19 mouse cellular contexts compared by ENCODE assay signal in genomic region chr3:96847661-96848060, GRCm38 (mm10). TPM values are rescaled to one million over a fixed set of nuclear protein-coding genes. Genes with fewer than 3 reads are reported as not detected.
DNase-seq lines count a peak whose midpoint lies in the region; ATAC-seq and TF ChIP-seq lines count a peak whose summit lies in the region.
"Had no signal": no experiment of that assay in that cellular context is flagged by ENCODE, and none has a peak within 500 bp of the region (broad histone marks: within the 10 kb centered on the region; RNA-seq: fewer than 3 reads in every experiment).

No protein-coding gene starts in this region.

- peak overlapping the region; percentile 24; the same call in 1 of the 2 replicates for H3K27ac ChIP-seq in thymus, adult 2 months (ENCODE audit: control insufficient read depth, insufficient read depth, low read length)
- no peak overlapping the region for H3K27ac ChIP-seq in hindbrain, embryonic 11.5 days (ENCODE audit: low read depth, low read length)
- no peak overlapping the region for H3K27ac ChIP-seq in intestine, embryonic 15.5 days
- H3K27ac ChIP-seq: embryonic facial prominence, embryonic 10.5 days; hindbrain, embryonic 10.5 days; liver, embryonic 12.5 days had no signal

- DNase-seq in urinary bladder, adult 2 months (ENCODE audit: low spot score): peak; percentile 14
- no peak for DNase-seq in urinary bladder, postnatal 36 days (ENCODE audit: low spot score in 2 of 2)
- DNase-seq in induced T-regulatory cell, adult 2 months (ENCODE audit: low read depth): peak; percentile 64
- DNase-seq in thymus, adult 2 months: peak; percentile 45
- no peak for DNase-seq in hindbrain, embryonic 11.5 days (ENCODE audit: low spot score)
- DNase-seq: cerebellum, postnatal 25 days; gastrocnemius, postnatal 25 days; left cerebral cortex, postnatal 4 days had no signal

- WGBS in thymus, adult 2 months: 2% methylated on average over 6 of the region's 6 CpGs
- WGBS in hindbrain, embryonic 11.5 days: 39% methylated on average over 6 of the region's 6 CpGs
- 20% methylated on average over 6 of the region's 6 CpGs for WGBS in intestine, embryonic 15.5 days

- H3K36me3 ChIP-seq in thymus, adult 2 months (ENCODE audit: control insufficient read depth, insufficient read depth, low read length): no peaks in the 10 kb centered on the region
- H3K36me3 ChIP-seq in hindbrain, embryonic 11.5 days (ENCODE audit: control insufficient read depth, insufficient read depth, low read length): no peaks in the 10 kb centered on the region
- H3K36me3 ChIP-seq in intestine, embryonic 15.5 days: no peaks in the 10 kb centered on the region
- H3K36me3 ChIP-seq: embryonic facial prominence, embryonic 10.5 days; heart, embryonic 12.5 days; hindbrain, embryonic 10.5 days; liver, embryonic 12.5 days had no signal

- ATAC-seq in hindbrain, embryonic 11.5 days (ENCODE audit: low FRiP score): no peak
- ATAC-seq in monocyte, adult 5-6 weeks (replicated peaks; ENCODE audit: insufficient number of reproducible peaks, low FRiP score, low TSS enrichment, poor library complexity, severe bottlenecking): no peak
- ATAC-seq in intestine, embryonic 15.5 days: no peak
- ATAC-seq: intestine, postnatal 0 days; liver, embryonic 12.5 days had no signal

- H3K27me3 ChIP-seq in thymus, adult 2 months (ENCODE audit: control insufficient read depth, insufficient read depth, low read length): no peaks in the 10 kb centered on the region
- H3K27me3 ChIP-seq in hindbrain, embryonic 11.5 days (ENCODE audit: control insufficient read depth, insufficient read depth, low read length): no peaks in the 10 kb centered on the region
- no peaks in the 10 kb centered on the region for H3K27me3 ChIP-seq in intestine, embryonic 15.5 days (replicated peaks)
- H3K27me3 ChIP-seq: liver, embryonic 12.5 days had no signal

- no peak overlapping the region for H3K9ac ChIP-seq in hindbrain, embryonic 11.5 days (ENCODE audit: low read depth, low read length)
- no peak overlapping the region for H3K9ac ChIP-seq in intestine, embryonic 15.5 days
- H3K9ac ChIP-seq: heart, embryonic 12.5 days; liver, embryonic 12.5 days had no signal

- no peak overlapping the region for H3K4me3 ChIP-seq in thymus, adult 2 months (ENCODE audit: control insufficient read depth, insufficient read depth, low read length)
- no peak overlapping the region for H3K4me3 ChIP-seq in hindbrain, embryonic 11.5 days (ENCODE audit: low read depth, low read length)
- H3K4me3 ChIP-seq in intestine, embryonic 15.5 days (replicated peaks): no peak overlapping the region
- H3K4me3 ChIP-seq: embryonic facial prominence, embryonic 10.5 days; erythroblast, embryonic 14.5 days; heart, embryonic 12.5 days; hindbrain, embryonic 10.5 days; liver, embryonic 12.5 days; megakaryocyte, embryonic 14.5 days had no signal

- H3K4me2 ChIP-seq in hindbrain, embryonic 11.5 days (replicated peaks; ENCODE audit: low read depth, low read length): no peak overlapping the region
- no peak overlapping the region for H3K4me2 ChIP-seq in intestine, embryonic 15.5 days (replicated peaks)
- H3K4me2 ChIP-seq: heart, embryonic 12.5 days; liver, embryonic 12.5 days had no signal

- H3K4me1 ChIP-seq in thymus, adult 2 months (replicated peaks; ENCODE audit: control insufficient read depth, insufficient read depth, low read length): peaks cover 20% of the 10 kb centered on the region
- no peaks in the 10 kb centered on the region for H3K4me1 ChIP-seq in hindbrain, embryonic 11.5 days (replicated peaks; ENCODE audit: control insufficient read depth, insufficient read depth, low read length)
- H3K4me1 ChIP-seq in intestine, embryonic 15.5 days (replicated peaks): no peaks in the 10 kb centered on the region; the same call in 1 of the 2 replicates

- TF ChIP-seq CTCF in thymus, adult 2 months (IDR thresholded peaks at IDR 0.05; ENCODE audit: borderline replicate concordance, control insufficient read depth, extremely low read depth, insufficient read depth, low read length, poor library complexity): no peak

- no peak for TF ChIP-seq POLR2A in thymus, adult 2 months (IDR thresholded peaks at IDR 0.05; ENCODE audit: control insufficient read depth, extremely low read depth, insufficient read depth, low read length, poor library complexity)

- no peaks in the 10 kb centered on the region for H3K9me3 ChIP-seq in hindbrain, embryonic 11.5 days (ENCODE audit: control insufficient read depth, low read length)
- no peaks in the 10 kb centered on the region for H3K9me3 ChIP-seq in intestine, embryonic 15.5 days
- H3K9me3 ChIP-seq: embryonic facial prominence, embryonic 10.5 days; heart, embryonic 12.5 days; hindbrain, embryonic 10.5 days; liver, embryonic 12.5 days; megakaryocyte, embryonic 14.5 days had no signal

RNA-seq across cellular contexts. Expression of gene Cd160, which starts 18.5 kb away (rescaled TPM):
- polyA plus RNA-seq in urinary bladder, adult 2 months (2012; rRNA removed): 0.29 and 0.78 TPM in 2 replicates
- 2.7 and 2.8 TPM in 2 replicates for polyA plus RNA-seq in thymus, adult 2 months (2012; rRNA removed)
- polyA plus RNA-seq in hindbrain, embryonic 11.5 days (2014; fragmentation: Nextera tagmentation; extraction: Ambion mirVana): 0.18 and 0.20 TPM in 2 replicates
- total RNA-seq in monocyte, adult 5-6 weeks (2017): 1.3 to 22.5 TPM (median 7.6 TPM) in 3 replicates
- polyA plus RNA-seq in intestine, embryonic 15.5 days (2015; fragmentation: Nextera tagmentation; extraction: Ambion mirVana): 1.1 and 1.4 TPM in 2 replicates
- total RNA-seq: gastrocnemius, postnatal 25 days; layer of hippocampus, postnatal 14 days; left cerebral cortex, postnatal 4 days had no signal
- polyA plus RNA-seq: erythroblast, embryonic 14.5 days; heart, embryonic 12.5 days had no signal

RNA-seq across cellular contexts. Expression of gene Pdzk1, which starts 18.6 kb away (rescaled TPM):
- polyA plus RNA-seq in urinary bladder, adult 2 months (2012; rRNA removed): 0.04 TPM in 1 of 2 replicates, not detected in the other
- 0.49 and 0.60 TPM in 2 replicates for polyA plus RNA-seq in thymus, adult 2 months (2012; rRNA removed)
- not detected in 2 replicates for polyA plus RNA-seq in hindbrain, embryonic 11.5 days (2014; fragmentation: Nextera tagmentation; extraction: Ambion mirVana)
- 0.39 TPM in 1 of 3 replicates, not detected in the others for total RNA-seq in monocyte, adult 5-6 weeks (2017)
- polyA plus RNA-seq in intestine, embryonic 15.5 days (2015; fragmentation: Nextera tagmentation; extraction: Ambion mirVana): 16.0 and 19.9 TPM in 2 replicates
- total RNA-seq: gastrocnemius, postnatal 25 days; left cerebral cortex, postnatal 4 days had no signal
- polyA plus RNA-seq: erythroblast, embryonic 14.5 days; lung, embryonic 16.5 days had no signal

RNA-seq across cellular contexts. Expression of gene Gja5, which starts 56.8 kb away (rescaled TPM):
- polyA plus RNA-seq in urinary bladder, adult 2 months (2012; rRNA removed): 4.4 and 5.5 TPM in 2 replicates
- 1.2 and 2.1 TPM in 2 replicates for polyA plus RNA-seq in thymus, adult 2 months (2012; rRNA removed)
- polyA plus RNA-seq in hindbrain, embryonic 11.5 days (2014; fragmentation: Nextera tagmentation; extraction: Ambion mirVana): 2.2 and 2.5 TPM in 2 replicates
- total RNA-seq in monocyte, adult 5-6 weeks (2017): not detected in 3 replicates
- 14.8 and 16.4 TPM in 2 replicates for polyA plus RNA-seq in intestine, embryonic 15.5 days (2015; fragmentation: Nextera tagmentation; extraction: Ambion mirVana)
- polyA plus RNA-seq: erythroblast, embryonic 14.5 days had no signal

RNA-seq across cellular contexts. Expression of gene Gpr89, which starts 57.5 kb away (rescaled TPM):
- polyA plus RNA-seq in urinary bladder, adult 2 months (2012; rRNA removed): 10.4 and 11.5 TPM in 2 replicates
- polyA plus RNA-seq in thymus, adult 2 months (2012; rRNA removed): 17.3 and 19.5 TPM in 2 replicates
- 42.6 and 45.9 TPM in 2 replicates for polyA plus RNA-seq in hindbrain, embryonic 11.5 days (2014; fragmentation: Nextera tagmentation; extraction: Ambion mirVana)
- total RNA-seq in monocyte, adult 5-6 weeks (2017): 3.7 to 12.8 TPM (median 10.0 TPM) in 3 replicates
- 74.3 and 75.0 TPM in 2 replicates for polyA plus RNA-seq in intestine, embryonic 15.5 days (2015; fragmentation: Nextera tagmentation; extraction: Ambion mirVana)

Comparison
In these comparisons a context has a peak if more than half of its experiments do, and no peak if none do; other contexts are left out.
1. DNase-seq: peak in urinary bladder, adult 2 months (single experiment), induced T-regulatory cell, adult 2 months (single experiment) and thymus, adult 2 months (single experiment); none in urinary bladder, postnatal 36 days (0 of 2) and hindbrain, embryonic 11.5 days (single experiment).
2. RNA of gene Pdzk1, which starts 18.6 kb away (polyA plus RNA-seq): 16.0 to 19.9 TPM in intestine, embryonic 15.5 days; 0.49 to 0.60 TPM in thymus, adult 2 months, 0.04 TPM in urinary bladder, adult 2 months and not detected in hindbrain, embryonic 11.5 days; every median in the first group is over 10 times any median in the second.